Mouse (Mus musculus) spleen, postnatal 36 days (tissue): ENCODE measurements at regions not wholly inside any gene's neighbourhood (a gene's known extent, or its start where the extent isn't known, plus 50 kb on each side); places are given as distances from the start of the nearest gene placed in this dataset.
A peak's percentile ranks its signal among the peaks of the same experiment; 100 is the strongest.
"Not testable (repeated sequence)": the region's sequence is repeated elsewhere in the genome, so short reads cannot be mapped to it uniquely, and the experiment has no call there.

ENCODE experiments used
- DNase-seq, 2 experiments: peaks; one replicate each; pipeline ENCODE4 v3.0.0; 2022; ENCODE audit warnings: low spot score in 2 of 2, mixed read lengths in 1 of 2

GRCm38 (mm10) chr11:16559001-16559699, 50.9 kb upstream of the Sec61g start:
- peak; percentile 2 to 22 for DNase-seq

- DNase-seq = peak; percentile 29 to 38
Measured at GRCm38 (mm10) chr11:16561727-16562126, 53.4 kb upstream of the Sec61g start.

DNA sequence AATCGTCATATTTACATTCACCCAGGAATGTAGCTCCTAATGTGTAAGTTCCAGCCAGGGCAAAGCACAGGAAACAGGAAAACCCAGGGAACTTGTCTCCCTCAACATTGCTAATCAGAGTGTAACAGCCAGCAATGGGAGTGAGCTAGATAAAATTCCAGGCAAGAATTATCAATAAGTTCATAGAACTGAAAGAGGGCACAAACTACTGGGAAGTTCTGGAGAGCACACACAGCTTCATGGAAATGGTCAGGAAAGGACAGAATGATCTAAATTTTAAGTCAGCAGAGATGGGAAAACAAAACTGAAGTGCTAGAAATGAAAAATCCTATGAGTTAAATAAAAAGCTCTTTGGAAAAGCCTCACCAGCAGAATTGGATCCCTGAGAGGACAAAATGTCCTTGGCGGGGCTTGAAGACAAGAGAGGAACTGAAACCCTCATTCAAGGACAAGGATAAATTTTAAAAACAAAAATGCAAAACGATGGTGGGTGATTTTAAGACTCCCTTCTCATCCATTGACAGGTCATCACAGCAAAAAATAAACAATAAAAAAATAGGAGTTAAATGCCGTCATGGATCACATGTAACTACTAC, 80.9 kb upstream of the Sec61g start:
- no peak for DNase-seq

- DNase-seq = no peak
Measured at GRCm38 (mm10) chr11:16590541-16590940, 82.3 kb upstream of the Sec61g start.

GRCm38 (mm10) chr11:16591471-16591921, 83.2 kb upstream of the Sec61g start:
- peak in 1 of 2 experiments; percentile 2 for DNase-seq

DNA sequence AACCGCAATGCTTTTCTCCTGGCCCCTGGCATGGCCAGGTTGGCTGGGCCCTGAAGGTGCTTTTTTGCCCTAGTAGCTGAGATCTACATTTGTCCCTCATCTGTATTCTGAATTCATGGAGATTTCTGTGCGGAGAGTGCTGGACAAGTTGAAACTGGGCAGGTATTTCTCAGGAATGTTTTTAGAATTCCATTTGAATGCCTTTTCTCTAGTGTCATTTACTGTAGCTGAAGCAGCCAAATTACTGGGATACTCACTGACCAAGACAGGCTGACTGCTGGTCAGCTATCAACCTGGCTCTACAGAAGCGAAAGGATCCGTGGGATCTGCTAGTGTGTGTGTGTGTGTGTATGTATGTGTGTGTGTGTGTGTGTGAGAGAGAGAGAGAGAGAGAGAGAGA, 83.7 kb upstream of the Sec61g start:
- no peak for DNase-seq

DNA sequence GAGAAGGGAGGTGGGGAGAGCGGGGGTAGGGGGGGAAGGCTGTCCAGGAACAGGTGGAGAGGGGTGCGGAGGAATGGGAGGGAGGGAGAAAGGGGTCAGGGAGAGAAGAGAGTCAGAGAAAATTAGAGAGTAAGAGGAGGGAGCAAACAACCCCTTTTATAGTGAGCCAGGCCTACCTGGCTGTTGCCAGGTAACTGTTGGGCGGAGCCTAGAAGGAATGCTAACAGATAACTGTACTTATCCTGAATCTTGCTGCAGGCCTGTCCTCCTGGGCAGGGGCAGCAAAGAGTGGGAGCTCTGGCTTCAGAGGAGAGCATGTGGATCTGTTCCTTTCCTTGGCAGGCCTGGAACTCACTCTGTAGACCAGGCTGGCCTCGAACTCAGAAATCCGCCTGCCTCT, 84.5 kb upstream of the Sec61g start:
- DNase-seq = no peak

- DNase-seq = no peak
Measured at GRCm38 (mm10) chr11:16594832-16595231, 86.5 kb upstream of the Sec61g start.

DNA sequence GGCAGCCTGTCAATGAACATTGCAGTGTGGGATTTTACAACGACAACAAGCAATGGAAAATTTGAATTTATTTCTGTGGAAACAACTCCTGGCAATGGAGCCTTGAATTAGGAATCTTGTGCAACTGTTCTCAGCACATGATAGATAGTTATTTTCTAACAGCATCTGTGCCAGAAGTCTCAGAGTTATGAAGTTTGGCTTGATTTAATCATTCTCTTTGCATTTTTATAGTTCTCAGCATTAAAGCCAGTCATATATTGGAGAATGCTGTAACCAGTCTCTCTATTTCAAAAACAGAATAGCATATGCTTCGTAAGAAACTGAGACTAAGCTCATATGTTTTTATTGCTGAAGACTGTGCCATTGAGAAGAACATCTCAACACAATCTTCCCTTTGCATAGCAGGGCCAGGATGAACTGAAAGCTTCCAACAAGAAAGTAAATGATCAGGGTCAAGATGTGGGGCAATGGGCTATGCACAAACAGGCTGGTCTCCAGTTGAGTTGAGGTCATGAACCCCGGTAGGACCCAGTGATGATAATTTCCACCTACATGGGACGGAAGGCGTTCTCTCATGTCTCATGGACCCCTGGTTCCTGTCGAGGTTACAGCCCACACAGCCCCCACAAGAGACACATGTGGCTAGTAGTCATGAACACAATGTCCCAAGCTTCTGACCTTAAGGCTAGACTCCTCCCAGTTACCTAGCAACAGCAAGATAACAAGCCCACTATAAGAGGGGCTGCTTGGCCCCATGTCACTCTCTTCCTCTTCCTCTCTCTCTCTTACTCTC, 89.0 kb upstream of the Sec61g start:
- DNase-seq = no peak

GRCm38 (mm10) chr11:16602947-16603346, 94.7 kb upstream of the Sec61g start:
- DNase-seq = no peak

DNA sequence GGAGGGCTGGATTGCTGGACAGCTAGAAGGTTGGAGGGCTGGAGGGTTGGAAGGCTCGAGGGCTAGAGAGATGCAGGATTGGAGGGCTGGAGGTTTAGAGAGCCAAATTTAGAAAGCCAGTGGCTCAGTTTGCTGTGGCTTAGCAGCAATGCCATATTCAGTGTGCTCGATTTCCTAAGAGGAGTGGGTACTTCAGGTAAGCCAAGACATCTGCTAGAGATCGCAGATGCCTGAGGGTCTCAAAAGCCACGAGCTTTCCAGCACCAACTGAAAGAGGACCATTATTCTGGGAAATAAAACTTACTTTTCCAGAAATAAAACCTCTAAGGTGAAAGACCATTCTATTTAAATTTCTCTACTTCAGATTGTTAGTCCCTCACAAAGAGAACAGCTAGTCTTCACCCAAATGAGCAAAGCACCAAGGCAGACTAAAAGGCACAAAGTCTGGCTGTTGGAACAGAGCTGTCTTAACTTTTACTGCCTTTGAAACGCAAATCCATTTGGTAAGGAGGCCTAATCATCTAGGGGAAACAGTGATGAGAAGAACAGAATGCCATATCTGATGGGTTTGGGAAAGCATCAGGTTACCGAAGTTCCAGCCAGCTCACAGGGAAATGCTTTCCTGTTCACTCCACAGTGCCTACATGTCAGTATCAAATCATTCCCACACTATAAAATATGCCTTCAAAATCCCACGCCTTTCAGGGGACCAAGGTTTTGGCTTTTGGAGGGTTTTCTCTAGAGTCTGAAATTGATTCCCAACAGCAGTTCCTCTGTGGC, 98.3 kb upstream of the Sec61g start:
- no peak for DNase-seq

GRCm38 (mm10) chr11:16607900-16608422, 99.7 kb upstream of the Sec61g start:
- DNase-seq = not testable (repeated sequence)

DNA sequence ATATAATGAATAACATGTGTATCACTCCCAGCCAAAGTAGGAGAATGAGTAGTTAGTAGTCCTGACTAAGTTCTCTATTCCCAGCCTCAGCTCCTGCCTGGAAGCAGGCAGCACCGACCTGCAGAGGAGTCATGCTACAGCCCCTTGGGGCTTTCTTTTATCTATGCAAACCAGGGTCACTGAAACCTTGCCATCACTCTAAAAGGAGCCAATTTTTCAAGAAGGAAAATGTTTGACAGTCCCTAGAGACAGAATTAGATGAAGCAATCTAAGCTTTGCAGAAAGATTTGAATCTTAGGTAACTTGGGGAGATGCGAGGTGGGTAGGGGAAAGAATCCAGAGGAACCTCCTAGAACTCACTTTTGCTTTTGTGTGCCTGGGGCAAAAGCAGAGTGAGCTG, 103.5 kb upstream of the Sec61g start:
- DNase-seq = no peak

GRCm38 (mm10) chr11:16612524-16612923, 104.2 kb upstream of the Sec61g start:
- no peak for DNase-seq

GRCm38 (mm10) chr11:16619736-16620135, 111.5 kb upstream of the Sec61g start:
- DNase-seq = no peak

DNA sequence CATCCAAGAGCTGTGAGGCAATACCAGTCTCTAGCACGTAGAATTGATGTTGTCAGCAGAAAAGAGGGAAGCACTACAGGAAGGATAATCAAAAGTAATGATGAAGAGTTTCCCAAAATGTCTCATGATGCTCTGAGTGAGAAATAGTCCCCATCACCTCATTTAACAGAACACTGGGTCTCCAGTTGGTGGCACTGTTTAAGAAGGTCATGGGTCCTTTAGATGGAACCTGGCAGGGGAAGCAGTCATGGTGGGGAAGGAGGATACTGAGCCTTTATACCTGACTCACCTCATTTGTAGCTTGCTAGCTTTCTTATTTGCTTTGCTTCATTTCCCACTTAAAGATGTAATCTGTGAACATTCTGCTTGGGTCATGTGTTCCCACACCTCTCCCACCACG, 115.4 kb upstream of the Sec61g start:
- DNase-seq = no peak

DNA sequence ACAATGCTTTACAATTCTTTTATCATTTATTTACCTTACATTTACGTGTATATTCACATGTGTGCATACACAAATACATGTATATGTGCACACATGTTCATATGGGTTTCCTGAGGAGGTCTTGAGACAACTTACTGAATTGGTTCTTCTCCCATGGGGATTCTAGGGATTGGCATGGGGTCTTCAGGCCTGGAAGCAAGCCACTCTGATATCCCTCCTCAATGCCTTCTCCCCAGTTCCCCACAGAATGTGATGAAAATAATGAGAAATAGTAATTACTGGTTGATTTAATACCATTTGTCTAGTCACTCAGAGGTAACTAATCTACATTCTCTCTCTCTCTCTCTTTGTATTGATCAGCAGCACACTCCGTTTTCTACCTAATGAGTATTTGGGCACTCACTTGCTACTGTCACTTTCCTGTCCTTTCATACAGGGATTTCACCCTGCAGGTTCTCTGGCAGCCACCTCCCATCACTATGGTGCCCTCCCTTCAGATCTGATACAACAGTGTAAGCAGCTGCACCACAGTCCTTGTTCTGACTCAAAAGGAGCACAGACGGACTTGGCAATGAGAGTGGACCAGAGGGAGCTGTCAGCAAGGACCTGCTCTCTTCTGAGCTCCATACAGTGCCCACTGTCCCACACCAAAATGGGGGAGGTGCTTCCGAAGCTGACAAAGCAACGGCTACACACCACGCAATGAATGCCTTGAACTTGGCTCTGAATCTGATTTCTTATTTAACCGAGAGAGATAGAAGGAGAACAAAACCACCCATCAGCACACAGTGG, 119.2 kb upstream of the Sec61g start:
- DNase-seq = no peak

DNA sequence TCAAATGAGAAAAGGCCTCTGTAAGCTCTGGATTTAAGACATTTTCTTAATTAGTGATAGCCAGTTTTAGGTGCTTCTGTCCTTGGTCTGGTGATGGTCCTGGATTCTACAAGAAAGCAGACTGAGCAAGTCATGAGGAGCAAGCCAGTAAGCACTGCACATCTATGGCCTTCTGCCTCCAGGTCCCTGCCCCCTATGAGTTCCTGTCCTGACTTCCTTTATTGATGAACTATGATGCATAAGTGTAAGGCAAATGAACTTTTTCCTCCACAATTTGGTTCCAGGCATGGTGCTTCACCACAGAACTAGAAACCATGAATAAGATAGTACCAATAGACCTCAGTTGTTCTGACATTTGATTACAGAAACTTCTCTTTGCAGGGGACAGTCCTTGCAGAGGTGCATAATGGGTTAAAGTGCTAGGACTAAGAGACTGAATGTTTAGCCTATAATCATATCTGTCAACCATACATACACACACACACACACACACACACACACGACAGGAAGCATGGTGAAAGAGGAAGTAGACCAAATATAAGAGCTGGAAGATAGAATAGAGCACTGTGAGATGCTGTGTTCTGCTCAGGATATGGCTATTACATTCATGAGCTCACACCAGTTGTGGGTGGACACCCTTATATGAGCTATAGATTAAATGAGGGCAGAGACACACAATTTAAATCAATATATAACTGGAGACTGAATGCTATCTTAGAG, 121.3 kb upstream of the Sec61g start:
- peak; percentile 21 to 44 for DNase-seq

GRCm38 (mm10) chr11:16635796-16636195, 116.2 kb upstream of the Egfr start:
- not testable (repeated sequence) for DNase-seq

DNA sequence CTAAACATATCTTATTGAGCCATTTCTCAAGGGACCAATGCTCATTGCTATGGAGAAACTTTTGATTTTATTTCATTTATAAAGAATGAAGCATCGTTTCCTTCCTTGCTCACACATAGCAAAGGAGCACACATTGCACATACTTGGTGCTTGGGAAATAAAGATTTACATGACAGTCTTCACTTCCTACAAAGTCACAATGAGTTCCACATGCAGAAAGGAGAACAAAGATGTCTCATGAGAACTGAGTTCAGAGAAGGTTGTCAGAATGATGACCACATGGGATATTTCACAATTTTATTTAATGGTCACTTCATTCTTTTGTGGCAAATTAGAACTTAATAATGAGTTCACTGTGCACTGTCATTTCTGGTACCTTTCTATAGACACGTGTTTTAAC, 114.3 kb upstream of the Egfr start:
- no peak for DNase-seq
